Mouse (Mus musculus): ENCODE results near the gene Aldh3b1.

- TF ChIP-seq MAFK (IDR thresholded peaks at IDR 0.05; ENCODE audit: insufficient read depth, low read depth, low read length) (no peak), ZNF384 (IDR thresholded peaks at IDR 0.05; ENCODE audit: low read depth, low read length) (no peak), HCFC1 (IDR thresholded peaks at IDR 0.05; ENCODE audit: borderline replicate concordance, insufficient read depth, low read length) (no peak)
Observed at GRCm38 (mm10) chr19:3893545-3894116, 36.0 kb downstream of the Aldh3b1 start.

Measured in ES-E14 (cell line).